Mouse (Mus musculus) erythroblast, embryonic 14.5 days (primary cell): ENCODE results near the gene Cpt1a. TPM values are rescaled to one million over a fixed set of nuclear protein-coding genes. Genes with fewer than 3 reads are reported as not detected.

Experiments used
- H3K27me3 ChIP-seq: 2 replicates; pipeline ENCODE4 v1.6.1; 2012; ENCODE audit warnings: inconsistent platforms; ENCODE audit not compliant: control insufficient read depth
- H3K36me3 ChIP-seq: 2 replicates; pipeline ENCODE4 v1.6.1; 2012; ENCODE audit warnings: mild to moderate bottlenecking, inconsistent platforms; ENCODE audit not compliant: control insufficient read depth
- H3K4me1 ChIP-seq: 2 replicates; pipeline ENCODE4 v1.6.1; 2012; ENCODE audit warnings: inconsistent platforms; ENCODE audit not compliant: control insufficient read depth
- H3K4me3 ChIP-seq: replicated peaks from 2 replicates; pipeline ENCODE3; 2012; ENCODE audit warnings: moderate library complexity, mild to moderate bottlenecking, inconsistent platforms
- H3K9me3 ChIP-seq: 2 replicates; pipeline ENCODE4 v1.6.1; 2012; ENCODE audit warnings: low read length, inconsistent platforms, mixed read lengths; ENCODE audit not compliant: control insufficient read depth
- GATA1 ChIP-seq: IDR thresholded peaks from 2 replicates; pipeline ENCODE4 v1.6.1; 2012; ENCODE audit warnings: low read length, inconsistent platforms, mixed read lengths
- TAL1 ChIP-seq: IDR thresholded peaks from 3 replicates; pipeline ENCODE4 v1.6.1; 2012; ENCODE audit warnings: low read length, inconsistent platforms, mixed read lengths
- polyA plus RNA-seq: library from polyadenylated mRNA; stranded (reverse); fragments of >175 nt; gene quantifications from 2 replicates; pipeline ENCODE4 v1.2.3, GENCODE M21; 2012

Gene Cpt1a
- polyA plus RNA-seq, 1 experiment: 0.29 TPM

GRCm38 (mm10) chr19:3353415-3354111 lies 31.4 kb downstream of the Cpt1a start:
- no peak for TF ChIP-seq GATA1
- no peak for TF ChIP-seq TAL1
- Histone ChIP-seq H3K4me1 (peaks cover 3% of the 10 kb centered on the region; the same call in 1 of the 2 replicates), H3K9me3 (no peaks in the 10 kb centered on the region), H3K27me3 (no peaks in the 10 kb centered on the region), H3K4me3 (no peak overlapping the region), H3K36me3 (peaks cover 13% of the 10 kb centered on the region)

GRCm38 (mm10) chr19:3355096-3355495 lies 33.0 kb downstream of the Cpt1a start:
- peaks cover 3% of the 10 kb centered on the region; the same call in 1 of the 2 replicates for H3K4me1 ChIP-seq
- H3K9me3 ChIP-seq: no peaks in the 10 kb centered on the region
- H3K4me3 ChIP-seq: no peak overlapping the region
- peaks cover 11% of the 10 kb centered on the region for H3K36me3 ChIP-seq
- H3K27me3 ChIP-seq: no peaks in the 10 kb centered on the region
- TF ChIP-seq TAL1 (no peak), GATA1 (no peak)

DNA sequence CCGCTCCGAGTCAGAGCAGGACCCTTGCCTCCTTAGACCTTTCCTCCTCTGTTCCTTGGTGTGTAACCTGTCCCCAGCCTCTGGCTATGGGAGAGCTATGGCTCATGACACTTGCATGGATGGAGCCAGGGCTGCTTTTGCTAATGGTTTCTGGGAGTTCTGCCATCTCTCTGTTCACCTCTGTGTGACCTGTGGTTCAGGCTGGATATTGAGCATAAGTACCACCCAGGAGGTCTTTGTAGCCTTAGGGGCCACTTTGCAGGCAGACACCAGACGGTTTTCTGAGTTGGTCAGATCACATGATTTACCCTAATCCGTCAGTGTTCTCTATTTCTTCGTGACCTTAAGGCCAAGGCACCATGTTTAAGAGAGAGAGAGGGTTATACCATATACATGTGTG lies 34.4 kb downstream of the Cpt1a start:
- Histone ChIP-seq H3K4me3 (no peak overlapping the region), H3K4me1 (peaks cover 8% of the 10 kb centered on the region; the same call in 1 of the 2 replicates), H3K9me3 (no peaks in the 10 kb centered on the region), H3K27me3 (no peaks in the 10 kb centered on the region), H3K36me3 (peaks cover 11% of the 10 kb centered on the region)
- TF ChIP-seq TAL1 (no peak), GATA1 (no peak)

- Histone ChIP-seq H3K4me1 (peaks cover 8% of the 10 kb centered on the region; the same call in 1 of the 2 replicates), H3K36me3 (peaks cover 13% of the 10 kb centered on the region), H3K4me3 (no peak overlapping the region), H3K27me3 (no peaks in the 10 kb centered on the region), H3K9me3 (no peaks in the 10 kb centered on the region)
- TF ChIP-seq TAL1: no peak
These were observed 35.5 kb downstream of the Cpt1a start for GRCm38 (mm10) chr19:3357620-3358019.

- TF ChIP-seq GATA1 (no peak), TAL1 (no peak)
- Histone ChIP-seq H3K9me3 (no peaks in the 10 kb centered on the region), H3K4me1 (peaks cover 8% of the 10 kb centered on the region; the same call in 1 of the 2 replicates), H3K27me3 (no peaks in the 10 kb centered on the region), H3K4me3 (no peak overlapping the region), H3K36me3 (peaks cover 23% of the 10 kb centered on the region)
These were observed 37.9 kb downstream of the Cpt1a start for GRCm38 (mm10) chr19:3359841-3360588.

DNA sequence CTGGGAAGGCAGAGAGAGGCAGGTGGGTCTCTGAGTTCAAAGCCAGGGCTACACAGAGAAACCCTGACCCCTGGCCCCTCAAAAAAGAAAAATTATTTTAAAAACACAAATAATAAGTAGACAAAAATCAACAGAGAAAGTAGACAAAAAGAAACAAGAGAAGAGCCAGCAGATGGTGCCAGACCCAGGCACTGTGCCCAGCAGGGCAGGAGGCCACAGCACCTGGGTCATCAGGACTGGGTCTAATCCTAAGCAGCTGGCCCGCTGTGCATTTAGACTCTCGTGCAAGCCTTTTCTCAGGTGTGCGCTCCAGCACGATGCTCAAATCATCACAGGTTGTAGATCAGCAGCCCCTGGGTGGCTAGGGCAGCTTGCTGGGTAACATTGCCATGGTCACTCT lies 41.4 kb downstream of the Cpt1a start:
- no peaks in the 10 kb centered on the region for H3K9me3 ChIP-seq
- H3K4me3 ChIP-seq: no peak overlapping the region
- TF ChIP-seq GATA1 (no peak), TAL1 (no peak)
- peaks cover 8% of the 10 kb centered on the region; the same call in 1 of the 2 replicates for H3K4me1 ChIP-seq
- H3K27me3 ChIP-seq: no peaks in the 10 kb centered on the region
- H3K36me3 ChIP-seq: peaks cover 29% of the 10 kb centered on the region

GRCm38 (mm10) chr19:3365089-3365488 lies 43.0 kb downstream of the Cpt1a start:
- Histone ChIP-seq H3K9me3 (no peaks in the 10 kb centered on the region), H3K27me3 (no peaks in the 10 kb centered on the region), H3K4me3 (no peak overlapping the region), H3K36me3 (peaks cover 36% of the 10 kb centered on the region), H3K4me1 (peaks cover 8% of the 10 kb centered on the region; the same call in 1 of the 2 replicates)
- no peak for TF ChIP-seq TAL1
- no peak for TF ChIP-seq GATA1

- H3K36me3 ChIP-seq: peaks cover 40% of the 10 kb centered on the region
- H3K4me3 ChIP-seq: no peak overlapping the region
- no peaks in the 10 kb centered on the region for H3K4me1 ChIP-seq
- TF ChIP-seq GATA1 (no peak), TAL1 (no peak)
- no peaks in the 10 kb centered on the region for H3K27me3 ChIP-seq
- H3K9me3 ChIP-seq: no peaks in the 10 kb centered on the region
These were observed 46.1 kb downstream of the Cpt1a start for GRCm38 (mm10) chr19:3368276-3368675.

- H3K4me1 ChIP-seq: no peaks in the 10 kb centered on the region
- TF ChIP-seq TAL1 (no peak), GATA1 (no peak)
- no peak overlapping the region for H3K4me3 ChIP-seq
- H3K27me3 ChIP-seq: no peaks in the 10 kb centered on the region
- H3K9me3 ChIP-seq: no peaks in the 10 kb centered on the region
- H3K36me3 ChIP-seq: peaks cover 38% of the 10 kb centered on the region
These were observed 51.2 kb downstream of the Cpt1a start for GRCm38 (mm10) chr19:3373380-3373779.
